Mouse (Mus musculus): ENCODE measurements around the gene Eral1.
A peak's percentile ranks its signal among the peaks of the same experiment; 100 is the strongest.
"Not testable (repeated sequence)": the region's sequence is repeated elsewhere in the genome, so short reads cannot be mapped to it uniquely, and the experiment has no call there.

The Eral1 gene

DNA sequence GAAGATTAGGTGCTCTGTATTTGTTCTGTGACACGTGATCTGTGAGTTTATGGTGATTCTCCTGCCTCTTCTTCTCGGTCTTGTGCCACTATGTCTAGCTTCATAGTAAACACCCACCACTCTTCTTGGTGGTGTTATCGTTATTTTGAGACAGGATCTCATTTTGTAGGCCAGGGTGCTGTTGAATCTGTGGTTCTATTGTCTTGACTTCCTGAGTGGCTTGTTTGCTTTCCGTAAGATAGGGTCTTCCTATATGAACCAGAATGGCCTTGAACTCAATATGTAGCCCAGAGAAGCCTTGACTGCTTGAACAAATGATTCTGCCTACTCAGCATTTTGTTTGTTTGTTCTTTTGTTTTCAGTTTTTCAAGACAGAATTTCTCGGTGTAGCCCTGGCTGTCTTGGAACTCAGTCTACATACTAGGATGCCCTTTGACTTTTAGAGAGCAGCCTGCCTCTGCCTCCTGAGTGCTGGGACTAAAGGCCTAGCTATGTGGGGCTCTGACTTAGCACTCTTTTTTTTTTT lies 7.6 kb upstream of the Eral1 start:
- no peak for DNase-seq (ENCODE audit: low spot score)

DNA sequence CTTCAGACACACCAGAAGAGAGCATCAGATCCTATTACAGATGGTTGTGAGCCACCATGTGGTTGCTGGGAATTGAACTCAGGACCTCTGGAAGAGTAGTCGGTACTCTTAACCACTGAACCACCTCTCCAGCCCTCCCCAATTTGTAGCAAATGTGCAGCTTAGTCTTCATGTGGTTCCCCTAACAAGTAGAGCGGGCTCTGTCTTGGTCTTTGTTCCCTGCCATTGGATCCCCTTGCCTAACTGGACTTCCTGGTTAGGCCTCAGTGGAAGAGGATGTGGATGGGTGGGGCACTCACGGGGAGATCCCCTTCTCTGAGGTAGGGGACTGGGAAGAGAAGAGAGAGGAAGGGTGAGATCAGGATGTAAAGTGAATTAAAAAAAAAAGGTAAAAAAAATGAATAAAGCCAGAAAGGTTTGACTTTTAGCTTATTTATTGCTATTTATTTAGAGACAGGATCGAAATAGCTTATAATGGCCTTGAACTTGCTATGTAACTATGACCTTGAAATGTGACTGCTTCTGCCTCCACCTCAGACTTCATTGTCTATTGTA lies 6.8 kb upstream of the Eral1 start:
- DNase-seq (ENCODE audit: low spot score): no peak

DNA sequence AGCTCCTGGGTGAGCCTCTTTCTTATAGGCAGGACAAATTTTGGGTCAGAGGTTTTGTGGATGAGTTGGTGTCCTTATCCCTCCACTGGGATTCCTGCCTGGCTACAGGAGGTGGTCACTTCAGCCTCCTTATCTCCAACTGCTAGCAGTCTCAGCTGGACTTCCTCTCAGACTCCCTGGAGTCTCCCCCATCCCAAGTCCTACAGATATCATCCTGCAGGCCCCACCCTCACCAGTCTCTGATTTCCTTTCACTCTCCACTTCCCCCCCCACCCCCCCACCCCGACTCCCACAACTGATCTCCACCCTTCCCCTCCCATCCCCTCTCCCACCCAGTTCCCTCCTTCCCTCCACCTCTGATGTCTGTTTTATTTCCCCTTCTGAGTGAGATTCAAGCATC lies 3.4 kb upstream of the Eral1 start:
- no peak for DNase-seq (ENCODE audit: low spot score)

DNA sequence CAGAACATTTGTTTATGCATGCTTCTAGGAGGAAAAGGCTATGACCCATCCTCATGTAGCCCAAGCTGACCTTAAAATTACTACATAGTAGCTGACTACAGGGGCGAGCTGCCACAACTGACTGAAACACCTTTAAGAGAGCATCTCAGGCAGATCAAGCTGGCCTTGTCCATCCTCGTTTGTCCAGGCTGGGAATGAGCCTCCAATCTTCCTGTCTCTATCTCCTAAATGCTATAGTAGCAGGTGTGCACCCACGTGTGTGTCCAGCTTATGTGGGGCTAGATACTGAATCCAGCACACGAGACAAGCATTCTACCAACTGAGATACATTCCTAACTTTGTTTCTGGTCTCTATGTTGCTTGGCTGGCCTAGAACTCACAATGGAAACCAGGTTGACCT lies 5.5 kb downstream of the Eral1 start:
- no peak for DNase-seq (ENCODE audit: low spot score)

DNA sequence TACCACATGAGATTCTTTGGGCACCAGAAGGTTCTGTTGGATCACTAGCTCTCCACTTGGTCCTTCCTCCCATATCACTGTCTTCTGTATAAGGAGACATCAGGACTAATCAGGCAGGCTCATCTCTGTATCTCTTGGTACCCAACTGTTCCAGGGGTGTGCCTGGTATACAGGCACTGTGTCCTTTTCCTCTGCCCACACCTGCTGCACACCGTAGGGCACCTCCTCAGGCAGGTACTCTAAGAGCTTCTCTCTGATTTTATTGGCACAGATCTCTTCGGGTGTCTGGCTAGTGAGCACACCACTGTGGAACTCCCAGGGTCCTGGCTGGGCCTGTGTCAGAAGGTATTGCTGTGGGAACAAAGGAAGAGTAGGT lies 5.9 kb downstream of the Eral1 start:
- no peak for DNase-seq (ENCODE audit: low spot score)

DNA sequence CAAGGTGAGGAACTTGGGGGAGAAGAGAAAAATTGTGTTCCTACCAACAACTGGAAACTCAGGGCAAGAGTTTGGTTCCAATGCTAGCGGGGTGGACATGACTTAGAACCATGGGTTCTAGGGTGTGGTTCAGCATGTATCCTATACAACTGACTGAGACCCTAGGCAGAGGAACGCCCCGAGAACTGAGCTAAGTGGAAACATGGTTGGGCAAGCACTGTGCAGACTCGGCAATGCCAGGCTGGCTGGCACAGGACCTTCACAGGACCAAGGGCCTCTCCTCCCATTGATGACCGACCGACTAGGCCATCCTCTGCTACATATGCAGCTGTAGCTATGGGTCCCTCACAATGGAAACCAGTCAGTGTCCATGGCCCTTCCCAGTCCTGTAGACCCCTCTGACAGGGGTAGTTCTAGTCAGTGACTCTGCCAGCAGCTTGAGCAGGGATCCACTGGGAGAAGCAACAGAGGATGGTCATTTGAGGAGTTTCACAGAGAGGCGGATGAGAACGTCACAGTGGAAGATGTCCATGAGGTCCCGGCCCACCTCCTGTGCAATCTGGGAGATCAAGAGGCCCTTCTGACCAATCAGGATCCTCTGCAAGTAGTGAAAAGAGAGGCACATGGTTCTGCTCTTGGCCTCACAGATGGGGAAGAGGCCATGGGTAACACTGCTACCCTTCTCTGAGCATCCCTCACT lies 6.5 kb downstream of the Eral1 start:
- no peak for DNase-seq (ENCODE audit: low spot score)

DNA sequence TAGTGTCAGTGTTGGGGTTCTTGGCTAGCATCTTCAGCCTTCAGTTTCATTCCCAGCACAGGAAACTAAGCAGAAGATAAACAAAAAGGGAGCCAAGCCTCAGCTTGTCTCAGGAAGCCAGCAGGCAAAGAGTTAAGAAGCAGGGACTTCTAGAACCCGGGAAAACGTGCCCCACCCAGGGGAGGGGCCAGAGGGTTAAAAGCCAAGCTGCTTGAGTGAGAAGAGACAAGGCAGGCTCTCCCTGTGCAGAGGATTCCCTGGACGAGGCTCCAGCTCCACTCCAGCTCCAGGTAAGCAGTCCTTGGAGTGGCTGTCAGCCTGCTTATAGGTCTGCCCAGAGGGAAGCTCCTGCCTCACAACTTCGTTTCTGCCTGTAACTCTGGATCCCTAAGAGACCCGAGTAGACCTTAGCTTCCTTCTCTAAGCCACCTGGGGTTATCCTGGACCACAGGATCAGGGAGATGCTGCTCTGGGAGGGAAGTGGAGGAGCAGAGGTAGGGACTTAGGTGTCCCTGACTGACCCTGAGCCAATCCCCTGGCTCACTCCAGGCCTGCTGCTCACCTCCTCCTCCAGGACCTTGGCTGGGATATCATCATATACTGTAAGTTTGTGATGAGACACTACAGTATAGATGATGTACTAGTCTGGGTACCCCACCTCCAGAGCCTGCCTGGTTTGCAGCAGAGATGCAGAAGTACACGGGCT lies 7.6 kb downstream of the Eral1 start:
- no peak for DNase-seq (ENCODE audit: low spot score)

DNA sequence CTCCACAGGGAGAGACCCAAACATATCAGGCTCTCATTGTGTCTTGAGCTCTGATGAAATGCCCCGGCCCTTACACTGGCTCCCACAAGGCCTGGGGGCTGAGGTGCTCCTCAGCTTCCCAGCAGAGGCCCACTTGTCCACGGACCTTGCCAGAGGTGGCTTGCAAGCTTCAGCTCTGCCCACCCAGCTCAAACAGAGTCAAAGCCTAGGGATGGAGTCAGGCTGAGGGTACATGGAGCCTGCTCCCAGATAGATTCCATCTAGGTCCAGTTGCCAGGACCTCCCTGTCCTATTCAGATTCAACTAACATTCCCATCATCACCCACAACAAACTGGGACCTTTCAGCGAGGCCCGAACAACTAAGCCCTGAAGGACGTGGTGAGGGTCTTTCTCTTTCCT lies 8.2 kb downstream of the Eral1 start:
- no peak for DNase-seq (ENCODE audit: low spot score)

DNA sequence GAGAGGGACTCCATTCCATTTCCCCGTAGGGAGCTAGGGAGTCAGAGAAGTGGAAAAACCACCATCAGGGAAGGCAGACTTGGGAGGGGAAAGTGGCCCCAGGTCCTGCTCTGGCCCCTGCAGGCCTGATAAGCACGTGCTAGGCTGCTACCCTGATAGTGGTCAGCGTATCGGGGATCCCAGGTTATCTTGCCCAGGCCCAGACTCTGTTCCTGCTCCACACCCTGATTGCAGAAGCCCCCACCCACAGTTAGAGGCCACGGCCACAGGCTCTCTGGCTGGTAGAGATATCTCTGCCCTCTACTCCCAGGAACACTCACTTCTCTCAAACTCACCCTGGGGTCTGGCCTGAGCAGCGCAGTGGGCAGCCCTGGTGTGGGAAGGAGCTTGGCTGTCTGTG lies 10.5 kb downstream of the Eral1 start:
- DNase-seq (ENCODE audit: low spot score): no peak

DNA sequence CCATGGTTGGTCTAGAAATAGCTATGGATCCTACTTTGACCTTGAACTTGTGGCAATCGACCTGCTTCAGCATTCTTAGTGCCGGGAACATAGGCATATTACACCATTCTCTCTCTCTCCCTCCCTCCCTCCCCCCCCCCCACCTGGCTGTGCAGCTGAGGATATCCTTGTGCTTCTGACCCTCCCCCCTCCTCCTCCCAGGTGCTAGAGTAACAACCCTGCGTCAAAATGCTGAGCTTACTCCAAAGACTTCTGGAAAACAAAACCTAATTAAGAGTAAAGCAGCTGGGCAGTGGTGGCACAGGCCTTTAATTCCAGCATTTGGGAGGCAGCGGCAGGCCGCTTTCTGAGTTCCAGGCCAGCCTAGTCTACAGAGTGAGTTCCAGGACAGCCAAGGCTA lies 11.1 kb downstream of the Eral1 start:
- no peak for DNase-seq (ENCODE audit: low spot score)

DNA sequence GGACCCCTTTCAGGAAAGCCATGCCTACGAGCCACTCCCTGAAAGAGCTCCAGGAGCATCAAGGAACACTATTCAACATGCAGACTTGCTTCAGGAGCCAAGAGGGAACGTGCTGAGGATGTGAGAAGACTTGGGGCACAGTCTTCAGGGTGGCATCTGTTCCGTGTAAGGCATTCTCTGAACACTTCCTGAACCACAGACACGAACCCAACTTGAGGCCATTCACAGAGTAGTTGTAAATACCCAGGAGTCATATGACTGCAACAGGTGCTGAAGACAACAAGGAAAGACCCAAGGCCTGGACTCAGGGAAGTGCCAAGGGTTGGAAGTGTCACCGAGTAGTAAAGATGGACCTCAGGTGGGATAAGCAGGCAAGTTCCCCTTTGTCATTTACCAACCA lies 12.6 kb downstream of the Eral1 start:
- no peak for DNase-seq (ENCODE audit: low spot score)

DNA sequence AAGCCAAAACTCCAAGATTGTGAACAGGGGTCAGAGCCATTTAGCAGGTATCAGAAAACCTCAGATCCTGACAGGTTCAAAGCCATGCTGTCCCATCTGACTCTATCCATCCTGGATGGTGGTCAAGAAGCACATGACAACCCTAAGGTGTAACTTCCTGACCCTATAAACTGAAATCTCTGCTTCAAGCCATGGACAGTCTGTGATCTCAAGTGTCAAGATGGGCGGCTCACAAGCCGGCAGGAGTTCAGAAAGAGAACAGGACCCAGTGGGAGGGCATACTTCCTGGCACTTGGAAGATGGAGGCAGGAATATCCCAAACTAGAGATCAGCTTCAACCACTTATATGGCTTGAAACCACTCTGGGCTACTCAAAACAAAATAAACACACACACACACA lies 13.5 kb downstream of the Eral1 start:
- DNase-seq (ENCODE audit: low spot score): no peak

DNA sequence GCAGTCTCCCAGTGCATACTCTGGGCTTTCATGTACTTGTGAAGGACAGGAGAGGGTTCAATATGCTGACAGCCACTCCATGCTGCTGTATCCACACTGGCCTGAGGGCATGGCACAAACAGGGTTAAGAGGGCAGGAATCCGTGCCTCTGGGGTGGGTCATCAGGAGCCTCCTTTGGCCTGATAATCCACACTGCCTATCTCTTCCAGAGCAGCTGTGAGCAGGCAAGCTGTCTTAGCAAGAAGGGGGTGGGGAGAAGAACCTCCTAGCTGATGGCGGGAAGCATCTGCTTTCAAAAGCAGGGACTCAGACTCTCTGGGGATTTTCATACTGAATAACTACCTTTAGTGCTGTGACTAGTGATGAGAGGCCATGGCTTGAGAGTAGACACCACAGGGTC lies 14.3 kb downstream of the Eral1 start:
- DNase-seq (ENCODE audit: low spot score): no peak

DNA sequence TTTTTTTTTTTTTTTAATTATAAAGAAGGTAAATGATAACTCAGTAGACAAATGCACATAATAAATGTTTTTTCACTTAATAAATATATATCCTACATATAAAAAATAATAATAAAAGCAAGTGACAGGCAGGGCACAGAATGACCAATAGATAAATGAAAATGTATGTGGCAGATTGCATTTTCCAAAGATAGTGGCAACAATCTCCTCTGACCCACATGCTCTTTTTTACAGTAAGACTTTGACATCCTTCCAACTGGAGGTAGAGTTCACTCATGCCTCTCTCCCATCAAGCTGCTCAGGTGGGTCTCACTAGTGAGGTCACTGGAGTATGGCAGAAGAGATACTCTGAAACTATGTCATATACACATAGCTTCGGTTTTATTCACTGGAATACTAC lies 17.6 kb downstream of the Eral1 start:
- no peak for DNase-seq (ENCODE audit: low spot score)

DNA sequence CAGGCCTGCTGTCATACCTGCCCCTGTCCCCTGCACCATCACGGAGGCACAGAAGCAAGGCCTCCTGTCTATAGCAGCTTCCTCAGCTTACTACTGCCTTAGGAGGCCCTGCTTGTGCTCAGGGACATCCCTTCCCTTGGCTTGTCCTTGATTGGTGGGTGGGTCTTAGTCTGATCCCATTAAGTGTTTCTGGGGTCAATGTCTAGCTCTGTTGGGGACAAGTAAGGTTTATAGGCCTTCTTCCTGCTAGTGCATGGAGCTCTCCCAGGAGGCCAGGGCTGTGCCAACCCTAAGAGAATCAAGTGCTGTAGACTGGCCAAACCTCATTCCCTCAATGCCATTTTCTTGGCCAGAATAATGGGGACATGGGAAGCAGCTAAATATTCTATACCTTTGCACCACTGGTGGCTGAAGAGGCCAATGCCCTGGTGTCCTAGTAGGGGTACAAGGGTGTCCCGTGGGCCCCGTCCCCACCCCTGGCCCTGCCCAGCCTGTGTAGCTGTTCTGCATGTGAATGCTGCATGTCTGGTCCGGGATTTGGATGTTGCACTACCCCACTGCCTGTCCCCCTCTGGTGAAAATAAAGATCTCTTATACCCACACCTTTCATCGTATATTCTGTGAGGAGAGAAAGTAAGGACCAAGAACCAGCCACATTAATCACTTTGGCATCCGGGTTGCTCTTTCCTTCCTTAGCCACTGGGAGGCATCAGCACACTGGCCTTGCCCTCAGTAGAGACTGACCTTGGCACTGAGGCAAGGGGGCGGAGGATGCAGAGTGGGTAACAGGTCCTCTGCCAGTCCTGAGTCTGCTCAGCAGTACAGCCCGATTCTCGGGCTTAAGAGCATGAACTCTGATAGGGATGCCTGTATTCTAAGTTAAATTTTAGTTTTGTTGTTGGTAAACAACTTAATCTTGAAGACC lies 20.1 kb downstream of the Eral1 start:
- DNase-seq (ENCODE audit: low spot score): peak; percentile 70

DNA sequence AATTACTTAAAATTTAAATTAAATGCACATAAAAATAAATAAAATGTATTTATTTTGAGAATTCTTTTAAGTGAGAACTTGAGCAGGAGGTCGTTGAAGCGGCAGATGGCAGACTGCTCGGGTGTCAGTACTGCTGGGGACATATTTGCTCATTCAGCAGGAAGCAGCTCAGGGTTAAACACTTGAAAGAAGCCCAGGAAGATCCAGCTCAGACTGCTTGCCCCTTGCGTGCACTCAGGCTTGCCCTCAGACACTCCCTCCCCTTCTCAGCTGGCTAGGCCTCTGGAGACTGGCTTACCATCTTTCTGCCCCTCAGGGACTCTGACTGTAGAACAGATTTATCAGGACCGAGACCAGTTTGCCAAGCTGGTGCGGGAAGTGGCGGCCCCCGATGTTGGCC lies 23.2 kb downstream of the Eral1 start:
- DNase-seq (ENCODE audit: low spot score): no peak

DNA sequence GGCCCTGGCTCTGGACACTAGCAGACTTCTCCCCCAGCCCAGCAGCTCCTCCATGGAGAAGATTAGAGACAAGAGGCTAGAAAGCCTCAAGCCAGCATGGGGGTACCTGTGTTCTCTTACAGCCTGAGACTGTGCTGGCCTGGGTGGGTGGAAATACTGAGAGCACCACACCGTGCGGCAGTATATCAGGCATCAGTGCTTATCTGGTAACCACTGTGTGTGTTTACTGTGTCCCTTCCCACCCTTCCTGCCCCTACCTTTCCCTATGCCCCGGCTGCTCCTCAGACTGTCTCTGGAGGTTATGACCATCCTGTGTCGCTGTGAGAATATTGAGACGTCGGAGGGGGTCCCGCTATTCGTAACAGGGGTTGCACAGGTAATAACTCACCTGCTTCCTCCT lies 27.1 kb downstream of the Eral1 start:
- no peak for DNase-seq (ENCODE audit: low spot score)

DNA sequence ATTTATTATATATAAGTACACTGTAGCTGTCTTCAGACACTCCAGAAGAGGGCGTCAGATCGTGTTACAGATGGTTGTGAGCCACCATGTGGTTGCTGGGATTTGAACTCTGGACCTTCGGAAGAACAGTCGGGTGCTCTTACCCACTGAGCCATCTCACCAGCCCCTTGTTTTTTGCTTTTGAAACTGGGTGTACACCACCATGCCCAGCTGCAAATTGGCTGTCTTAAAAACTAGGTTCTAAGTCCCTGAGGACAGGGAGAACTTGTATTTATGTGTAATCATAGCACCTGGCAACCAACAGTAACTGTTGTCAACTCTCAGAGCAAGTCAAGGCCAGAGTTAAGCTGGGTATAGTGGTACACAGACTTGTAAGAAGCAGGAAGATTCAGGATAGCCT lies 31.5 kb downstream of the Eral1 start:
- DNase-seq (ENCODE audit: low spot score): not testable (repeated sequence)

DNA sequence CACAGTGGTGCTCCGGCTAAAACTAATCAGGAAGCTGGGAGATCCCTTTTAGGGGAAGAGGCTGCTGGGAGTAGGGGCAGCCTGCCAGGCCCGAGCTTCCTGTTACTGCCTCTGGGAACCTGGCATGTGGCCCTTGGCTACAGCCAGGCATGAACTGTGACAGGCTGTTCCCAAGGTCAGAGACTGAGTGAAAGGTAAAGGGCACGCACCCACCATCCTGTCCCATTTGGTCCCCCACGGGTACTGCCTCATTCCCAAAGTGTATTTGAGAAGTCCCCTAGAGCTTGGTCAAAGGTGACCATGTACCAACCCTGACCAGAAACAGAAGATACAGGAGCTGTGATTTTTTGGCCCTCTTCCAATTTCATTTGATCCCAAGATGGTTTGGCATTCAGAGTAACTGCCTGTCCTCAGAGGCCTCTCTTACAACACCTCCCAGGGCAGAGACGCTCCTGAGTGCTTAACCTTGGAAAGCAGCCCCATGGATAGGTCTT lies 35.4 kb downstream of the Eral1 start:
- DNase-seq (ENCODE audit: low spot score): peak; percentile 50

DNA sequence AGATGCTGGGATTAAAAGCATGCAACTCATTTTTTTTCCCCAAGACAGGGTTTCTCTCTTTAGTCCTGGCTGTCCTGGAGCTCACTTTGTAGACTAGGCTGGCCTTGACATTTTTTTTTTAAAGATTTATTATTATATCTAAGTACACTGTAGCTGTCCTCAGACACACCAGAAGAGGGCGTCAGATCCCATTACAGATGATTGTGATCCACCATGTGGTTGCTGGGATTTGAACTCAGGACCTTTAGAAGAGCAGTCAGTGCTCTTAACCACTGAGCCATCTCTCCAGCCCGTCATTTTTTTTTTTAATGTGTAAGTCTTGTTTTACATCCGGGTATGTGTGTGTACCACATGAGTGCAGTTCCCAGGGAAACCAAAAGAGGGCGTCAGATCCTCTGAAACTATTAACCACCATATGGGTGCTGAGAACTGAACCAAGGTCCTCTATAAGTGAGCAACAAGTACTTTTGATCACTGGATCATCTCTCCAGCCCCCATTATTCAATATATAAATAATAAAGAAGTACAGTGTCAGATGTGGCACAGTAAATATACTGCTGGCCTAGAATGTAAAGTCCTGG lies 37.8 kb downstream of the Eral1 start:
- DNase-seq (ENCODE audit: low spot score): not testable (repeated sequence)

DNA sequence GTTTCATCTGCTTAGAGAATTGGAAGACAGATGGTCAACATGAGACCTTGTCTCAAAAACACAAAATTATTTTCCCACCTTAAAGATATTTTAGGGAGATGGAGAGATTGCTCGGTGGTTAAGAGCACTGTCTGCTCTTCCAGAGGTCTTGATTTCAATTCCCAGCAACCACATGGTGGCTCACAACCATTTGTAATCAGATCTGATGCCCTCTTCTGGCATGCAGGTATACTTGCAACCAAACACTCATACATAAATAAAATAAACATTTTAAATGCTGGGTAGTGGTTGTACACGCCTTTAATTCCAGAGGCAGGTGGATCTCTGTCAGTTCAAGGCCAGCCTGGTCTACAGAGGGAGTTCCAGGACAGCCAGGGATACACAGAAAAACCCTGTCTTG lies 39.3 kb downstream of the Eral1 start:
- DNase-seq (ENCODE audit: low spot score): no peak

All from ovary, postnatal 14 days (tissue).